Mouse (Mus musculus) right cerebral cortex, postnatal 4 days (tissue): Measurements from ENCODE around the gene Clcf1.

Source experiments
- DNase-seq: peaks from one replicate; pipeline ENCODE4 v3.0.0-alpha.2; 2022

The Clcf1 gene

DNA sequence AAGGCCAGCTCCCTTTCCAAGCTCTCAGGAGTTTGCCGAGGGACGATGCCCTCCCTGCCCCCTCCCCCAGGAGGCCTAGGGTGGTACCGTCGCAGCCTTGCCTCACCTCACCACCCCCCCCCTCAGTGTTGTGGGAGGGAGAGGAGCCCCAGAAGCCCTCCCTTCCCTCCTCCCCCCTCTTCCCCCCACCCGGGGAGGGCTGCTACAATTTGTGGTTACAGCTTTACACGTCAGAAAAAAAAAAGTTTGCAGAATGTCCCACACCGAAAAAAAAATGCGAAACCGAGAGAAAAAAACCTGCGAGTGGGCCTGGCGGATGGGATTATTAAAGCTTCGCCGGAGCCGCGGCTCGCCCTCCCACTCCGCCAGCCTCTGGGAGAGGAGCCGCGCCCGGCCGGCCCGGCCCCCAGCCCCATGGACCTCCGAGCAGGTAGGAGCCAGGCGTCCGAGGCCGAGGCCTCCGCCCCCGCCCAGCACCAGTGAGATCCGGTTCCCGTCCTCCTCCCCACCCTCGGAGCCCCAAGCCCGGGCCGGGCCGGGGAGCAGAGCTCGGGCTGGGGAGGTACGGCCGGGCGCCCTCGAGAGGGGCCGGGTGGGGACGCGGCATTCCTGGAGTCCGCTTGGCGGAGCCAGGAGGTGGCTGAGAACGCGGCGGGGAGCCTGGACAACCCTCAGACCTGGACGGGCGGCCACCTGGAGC lies at the start of gene Clcf1, which contains the start of gene AC109138.7:
TSS of gene Clcf1 (plus strand) at position 168 of the 700 bp plus-strand sequence.
TSS of gene AC109138.7 (plus strand) at position 287 of the 700 bp plus-strand sequence.
- DNase-seq, result no peak

DNA sequence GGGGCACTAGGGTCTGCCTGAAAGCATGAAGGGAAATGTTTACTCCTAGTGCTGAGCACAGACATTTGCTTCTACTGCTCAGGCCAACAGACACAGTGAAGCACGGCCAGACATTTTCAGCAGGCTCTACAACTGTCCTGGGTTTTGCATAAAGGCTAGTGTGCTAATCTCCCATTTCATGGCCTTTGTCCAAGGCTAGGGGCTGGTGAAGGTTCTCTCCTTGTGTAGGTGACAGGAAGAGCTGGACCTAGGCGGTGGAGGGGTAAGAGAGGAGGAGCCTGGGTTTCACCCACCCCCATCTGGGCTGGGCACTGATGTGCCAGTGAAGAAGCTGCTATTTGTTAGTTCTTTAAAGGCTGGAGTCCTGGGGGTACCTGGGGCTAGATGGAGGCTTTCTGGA lies 49.3 kb upstream of the Clcf1 start:
- DNase-seq, result no peak

DNA sequence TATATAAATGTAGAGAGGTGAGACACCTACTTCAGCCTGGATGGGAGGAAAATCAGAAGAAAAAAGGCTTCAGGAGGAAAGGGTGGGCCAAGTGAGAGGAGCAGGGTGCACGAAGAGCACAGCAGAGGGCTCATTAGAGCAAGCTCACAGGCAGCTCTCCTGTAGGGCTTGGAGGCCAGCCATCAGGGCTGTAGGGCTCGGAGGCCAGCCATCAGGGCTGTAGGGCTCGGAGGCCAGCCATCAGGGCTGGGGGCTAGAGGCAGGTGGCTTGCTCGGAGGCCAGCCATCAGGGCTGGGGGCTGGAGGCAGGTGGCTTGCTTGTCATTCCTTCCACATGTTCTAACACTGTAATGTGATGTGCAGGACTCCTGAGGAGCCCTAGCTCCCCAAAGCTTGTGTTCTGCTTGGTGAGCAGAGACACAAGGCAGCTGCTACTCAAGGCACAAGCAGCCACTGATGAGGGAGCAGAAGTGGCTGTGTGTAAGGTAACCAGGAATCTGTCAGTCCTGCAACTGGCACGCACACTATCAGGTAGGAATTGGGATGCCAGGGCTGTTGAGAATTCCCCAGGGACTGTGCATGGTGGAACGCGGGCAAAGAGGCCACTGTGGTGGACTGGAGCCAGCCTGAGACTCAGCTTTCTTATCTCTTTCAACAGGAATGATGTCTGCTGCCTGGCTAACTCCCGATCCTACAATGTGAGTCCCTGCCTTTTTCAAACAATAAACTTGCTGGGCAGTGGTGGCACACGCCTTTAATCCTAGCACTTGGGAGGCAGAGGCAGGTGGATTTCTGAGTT lies 47.2 kb upstream of the Clcf1 start:
- no peak for DNase-seq

DNA sequence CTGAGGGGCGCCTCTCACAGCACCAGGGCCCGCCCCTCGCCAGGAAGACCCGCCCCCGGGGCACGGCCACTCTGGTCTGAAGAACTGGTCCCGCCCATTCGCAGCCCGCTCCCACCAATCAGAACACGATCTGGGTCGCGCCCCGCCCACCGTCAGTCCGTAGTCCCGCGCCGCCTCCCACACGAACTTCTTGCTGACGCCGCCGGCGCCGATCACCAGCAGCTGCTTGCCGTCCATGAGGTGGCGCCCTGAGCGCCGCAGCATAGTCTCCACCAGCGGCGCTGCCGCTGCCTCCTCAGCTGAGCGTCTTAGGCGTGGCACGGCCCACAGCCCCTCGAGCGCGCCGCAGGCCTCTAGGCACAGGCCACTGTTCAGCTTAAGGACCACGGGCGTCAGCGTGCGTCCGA lies 44.7 kb upstream of the Clcf1 start:
- DNase-seq, result peak; percentile 99

DNA sequence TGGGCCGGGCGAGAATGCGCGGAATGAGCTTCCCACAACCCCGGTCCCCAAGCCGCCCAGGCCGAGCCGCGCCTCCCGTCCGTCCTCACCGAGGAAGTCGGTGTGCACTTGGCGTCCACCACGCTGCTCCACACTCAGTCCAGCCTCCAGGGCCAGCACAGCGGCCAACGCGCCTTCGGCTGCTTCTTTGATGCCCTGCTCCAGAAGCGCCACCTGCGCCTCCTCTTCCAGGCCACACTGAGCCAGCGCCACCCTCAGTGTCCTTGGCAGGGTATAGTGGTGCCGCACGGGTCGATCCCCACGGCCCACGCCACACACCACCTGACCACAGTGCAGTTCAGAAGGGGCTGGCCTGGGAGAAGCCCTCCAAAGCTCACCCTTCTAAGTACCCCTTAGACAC lies 44.2 kb upstream of the Clcf1 start:
- no peak for DNase-seq

DNA sequence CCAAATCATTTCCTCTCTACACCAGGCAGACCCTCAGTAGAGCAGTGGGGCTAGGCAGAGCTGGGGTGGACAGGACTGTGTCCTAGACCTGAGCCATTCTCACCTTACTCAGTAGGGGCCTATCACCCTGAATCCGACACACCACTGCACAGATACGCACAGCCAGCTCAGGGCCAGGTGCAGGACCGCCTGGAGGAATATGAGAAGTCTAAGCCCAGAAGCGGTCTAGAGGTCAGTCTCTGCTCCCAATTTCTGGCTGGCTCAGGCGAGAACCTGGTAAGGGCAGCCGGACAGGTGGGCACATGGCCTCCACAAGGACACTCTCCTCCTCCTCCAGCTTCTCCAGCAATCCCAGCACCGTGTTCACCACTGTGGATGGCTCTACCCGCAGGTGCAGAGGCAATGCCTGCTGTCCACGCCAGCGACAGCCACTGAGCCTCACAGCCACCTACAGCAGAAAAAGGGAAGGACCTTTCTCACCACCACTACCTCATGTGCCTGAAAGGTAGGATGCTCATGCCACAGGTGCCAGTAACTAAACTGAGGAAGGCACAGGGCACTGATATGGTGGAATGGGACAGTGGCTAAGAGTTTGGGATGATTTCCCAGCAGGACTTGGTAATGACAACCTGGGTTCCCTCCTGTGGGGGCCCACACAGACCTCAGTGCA lies 43.2 kb upstream of the Clcf1 start:
- DNase-seq, result no peak

DNA sequence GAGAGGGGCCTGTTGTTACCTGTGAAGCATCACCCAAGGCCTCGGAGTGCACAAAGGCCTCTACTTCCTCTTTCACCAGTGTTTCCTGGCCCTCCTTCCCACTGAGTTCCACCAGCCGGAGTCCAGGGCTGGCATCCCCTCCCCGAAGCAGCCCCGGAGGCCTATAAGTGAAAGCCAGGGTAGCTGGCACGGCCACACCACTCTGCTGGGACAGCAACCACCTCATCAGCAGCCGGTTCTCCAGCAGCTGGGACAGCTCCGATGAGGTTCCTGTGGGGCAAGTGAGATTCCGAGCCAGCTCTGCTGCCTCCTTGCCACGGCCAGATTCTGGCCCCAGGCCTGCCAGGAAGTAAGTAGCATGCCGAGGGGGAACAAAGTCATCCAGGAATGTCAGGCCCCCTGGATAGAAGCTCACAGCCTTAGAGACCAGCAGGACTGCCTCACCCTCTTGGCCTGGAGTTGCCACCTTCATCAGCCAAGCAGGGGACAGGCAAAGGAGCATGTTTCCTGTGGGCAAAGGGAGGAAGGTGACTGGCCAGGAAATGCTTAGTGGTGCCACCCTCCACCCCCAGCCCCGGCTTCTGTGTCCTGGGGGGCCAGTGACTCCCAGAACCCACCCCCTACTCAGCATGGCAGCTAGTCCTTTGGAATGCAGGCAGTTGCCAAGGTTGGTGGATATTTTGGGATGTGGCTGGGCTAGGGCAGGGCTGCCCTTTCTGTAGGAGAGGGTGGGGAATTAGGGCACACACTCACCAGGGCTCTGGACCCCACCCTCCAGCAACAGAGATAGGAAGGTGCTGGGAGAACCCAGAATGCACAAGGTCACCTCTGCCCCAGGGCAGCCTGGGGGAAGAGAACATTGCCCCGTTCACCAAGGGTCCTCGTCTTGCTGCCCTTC lies 42.4 kb upstream of the Clcf1 start:
- DNase-seq, result no peak

DNA sequence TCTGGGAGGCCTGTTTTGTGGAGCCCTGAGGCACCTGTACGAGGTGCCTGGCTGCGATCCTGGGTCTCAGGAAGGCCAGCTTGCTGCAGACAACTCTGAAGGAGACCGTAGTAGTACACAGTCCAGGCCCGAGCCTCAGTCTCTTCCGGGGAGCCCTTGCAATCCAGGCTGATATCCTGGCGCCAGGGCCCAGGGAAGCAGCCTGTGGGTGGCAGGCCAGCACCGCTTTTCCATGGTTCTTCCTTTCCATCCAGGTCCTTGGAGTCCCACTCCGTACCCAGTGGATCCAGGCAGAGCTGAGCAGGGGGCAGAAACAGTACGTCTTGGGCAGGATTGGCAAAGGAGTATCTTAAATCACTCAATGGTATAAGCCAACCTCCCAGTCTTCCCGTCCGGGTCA lies 41.1 kb upstream of the Clcf1 start:
- DNase-seq, result no peak

DNA sequence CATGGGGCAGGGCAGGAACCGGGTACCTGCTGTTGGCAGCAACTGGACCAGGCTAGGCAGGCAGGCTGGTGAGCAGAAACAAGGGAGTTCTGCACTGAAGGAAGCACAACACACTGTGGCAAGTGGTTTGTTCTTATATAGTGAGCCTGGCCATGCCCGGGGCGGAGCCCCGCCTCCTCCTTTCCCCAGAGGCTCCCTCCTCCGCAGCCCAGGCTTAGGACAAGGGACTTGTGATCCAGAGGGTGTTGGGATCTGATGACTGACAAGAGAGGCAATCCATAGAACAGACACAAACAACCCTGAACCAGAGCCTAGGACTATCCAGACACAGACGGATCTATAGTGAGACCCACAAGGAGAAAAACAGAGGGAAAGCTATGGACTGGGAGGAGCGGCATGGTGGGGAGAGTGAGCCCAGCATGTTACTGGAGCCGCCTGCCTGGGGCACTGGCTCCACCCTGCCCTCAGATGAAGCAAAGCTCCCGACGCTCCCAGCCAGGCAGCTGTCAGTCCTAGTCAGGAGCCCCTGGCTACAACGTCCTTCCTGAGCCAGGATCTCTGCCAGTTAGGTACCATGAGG lies 38.6 kb upstream of the Clcf1 start, which contains the start of gene Carns1:
TSS of gene Carns1 (minus strand) at position 112 of the 580 bp plus-strand sequence.
- DNase-seq, result no peak

DNA sequence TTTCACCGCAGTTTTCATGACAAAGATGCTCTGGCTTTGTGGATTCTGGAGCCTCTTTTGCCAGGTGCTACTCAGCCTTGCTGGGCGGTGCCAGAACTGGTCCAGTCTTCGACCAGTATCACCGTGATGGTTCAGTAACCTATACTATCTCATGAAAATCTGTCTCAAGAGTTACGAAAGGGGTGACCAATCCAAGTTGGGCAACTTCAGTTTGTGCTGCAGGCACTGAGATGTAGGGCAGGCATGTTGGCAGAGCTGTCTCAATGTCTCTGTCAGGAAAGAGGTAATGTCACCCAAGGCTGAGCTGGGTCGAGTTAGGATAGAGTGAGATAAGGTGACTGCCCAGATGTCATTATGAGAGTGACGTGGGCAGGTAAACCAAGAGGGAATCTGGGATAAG lies 33.6 kb upstream of the Clcf1 start:
- DNase-seq, result no peak

DNA sequence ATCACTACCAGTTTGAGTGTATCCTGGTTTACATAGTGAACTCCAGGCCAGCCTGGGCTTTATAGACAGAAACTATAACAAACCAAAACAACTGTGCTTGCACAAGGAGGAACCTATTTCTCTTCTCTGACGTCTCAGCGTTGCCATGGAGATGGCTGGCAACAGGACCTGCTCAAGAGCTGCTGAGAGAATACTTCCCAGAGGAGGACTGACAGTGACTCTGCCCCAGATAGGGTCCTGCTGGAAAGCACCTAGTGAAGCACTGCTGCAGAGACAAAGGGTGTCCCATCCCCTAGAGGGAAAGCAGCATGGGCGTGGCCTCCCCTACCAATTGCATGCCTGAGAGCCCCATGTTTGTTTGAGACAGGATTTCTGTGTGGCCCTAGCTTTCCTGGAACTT lies 32.1 kb upstream of the Clcf1 start:
- peak; percentile 70 for DNase-seq

DNA sequence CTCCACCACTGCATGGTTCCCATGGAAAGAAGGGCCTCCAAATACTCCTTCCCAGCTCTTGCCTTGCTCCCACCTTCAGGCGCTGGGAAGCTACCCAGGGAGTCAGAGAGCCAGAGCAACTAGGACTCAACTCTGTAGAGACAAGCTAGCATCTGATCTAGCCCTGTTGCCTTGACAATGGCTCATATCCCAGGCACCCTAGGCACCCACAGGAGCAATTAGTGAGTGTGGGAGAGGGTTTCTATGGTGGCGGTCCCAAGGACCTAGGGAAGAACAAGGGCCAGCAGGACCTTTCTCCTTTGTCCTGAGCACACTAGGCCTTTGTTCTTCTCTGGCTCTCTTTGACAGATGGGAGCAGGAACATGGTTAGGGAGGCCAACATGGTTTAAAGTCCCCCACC lies 30.3 kb upstream of the Clcf1 start:
- no peak for DNase-seq

DNA sequence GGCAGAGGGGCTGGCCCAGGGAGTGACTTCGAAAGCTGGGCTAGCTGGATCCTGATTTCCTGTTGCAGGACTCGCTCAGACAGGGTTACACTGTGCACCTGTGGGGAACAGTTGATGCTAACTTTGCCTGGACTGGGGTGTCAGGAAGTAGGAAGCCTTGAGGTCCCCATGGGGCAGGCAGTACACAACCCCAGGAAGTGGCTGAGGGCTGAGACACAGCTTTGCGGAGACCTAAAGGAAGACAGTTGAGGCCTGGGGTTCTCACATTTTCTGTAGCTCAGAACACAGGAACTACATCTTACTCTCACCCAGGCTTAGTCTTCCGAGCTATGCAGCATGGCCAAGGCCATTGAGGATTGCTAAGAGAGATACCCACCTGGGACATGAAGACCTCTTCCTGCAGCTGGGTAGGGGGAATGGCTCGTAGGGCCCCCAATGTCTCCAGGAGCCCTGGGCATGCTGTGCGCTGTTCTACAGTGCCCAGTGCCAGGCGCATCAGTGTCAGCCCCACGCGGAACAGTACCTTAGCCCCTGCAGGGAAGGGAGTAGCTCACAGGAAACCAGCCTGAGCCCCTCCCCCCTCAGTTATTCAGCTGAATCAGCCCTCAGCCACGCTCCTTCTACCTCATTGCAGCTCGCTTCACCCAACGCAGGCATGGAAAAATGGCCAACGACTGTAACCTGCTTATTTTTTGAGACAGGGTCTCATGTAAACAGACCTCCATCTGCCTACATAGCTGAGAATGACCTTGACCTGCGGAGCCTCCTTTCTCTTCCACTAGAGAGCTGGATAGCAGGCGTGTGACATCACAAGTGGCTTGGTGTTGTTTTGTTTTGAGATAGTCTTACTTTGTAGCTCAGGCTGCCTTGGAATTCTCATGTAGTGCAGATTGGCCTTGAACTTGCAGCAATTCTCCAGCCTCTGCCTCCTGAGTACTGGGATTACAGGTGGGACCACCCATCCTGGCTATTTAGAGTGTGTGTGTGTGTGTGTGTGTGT lies 28.8 kb upstream of the Clcf1 start:
- DNase-seq, result no peak

DNA sequence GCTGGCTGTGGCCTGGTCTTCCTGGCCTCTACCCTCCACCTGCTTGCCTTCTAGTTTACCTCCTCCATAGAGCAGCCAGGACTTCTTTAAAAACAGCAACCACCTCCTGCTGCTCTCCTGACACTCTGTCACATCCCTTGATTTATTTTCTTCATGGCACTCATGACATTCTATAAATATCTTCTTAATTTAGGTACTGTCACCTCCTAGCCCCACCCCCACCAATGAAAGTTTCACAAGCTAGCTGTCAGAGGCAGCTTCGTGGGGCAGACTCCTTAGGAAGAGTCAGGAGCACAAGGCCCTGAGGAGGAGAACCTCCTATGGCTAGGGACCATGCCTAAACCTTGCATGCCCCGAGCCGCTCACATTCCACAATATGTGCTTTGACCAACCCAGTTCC lies 26.7 kb upstream of the Clcf1 start:
- DNase-seq, result no peak

DNA sequence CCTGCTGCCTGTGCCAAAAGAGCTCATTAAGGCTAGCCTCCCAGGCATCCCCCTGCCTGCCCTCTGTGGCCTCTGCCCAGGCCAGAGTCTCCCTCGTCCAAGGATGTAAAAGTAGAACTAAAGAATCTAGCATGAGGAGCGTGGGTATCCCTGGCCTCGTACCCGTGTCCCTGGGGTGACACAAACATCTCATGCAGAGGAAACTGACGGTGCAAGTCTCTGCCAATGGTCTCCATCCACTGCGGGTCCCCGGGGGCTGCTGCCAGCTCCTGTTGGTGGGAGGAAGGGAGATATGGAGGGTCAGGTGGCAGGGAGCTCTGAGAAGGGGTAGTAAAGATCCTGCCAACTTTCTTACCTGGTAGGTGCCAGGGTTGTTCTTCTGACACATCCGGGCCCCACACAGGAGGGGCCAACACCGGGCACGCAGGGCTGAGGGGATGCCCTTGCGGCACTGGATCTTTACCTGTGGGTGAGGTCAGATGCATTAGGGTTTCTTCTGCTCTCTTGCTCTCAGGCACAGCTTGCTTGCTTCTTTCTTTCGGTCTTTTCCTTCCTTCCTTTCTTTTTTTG lies 24.9 kb upstream of the Clcf1 start:
- no peak for DNase-seq

DNA sequence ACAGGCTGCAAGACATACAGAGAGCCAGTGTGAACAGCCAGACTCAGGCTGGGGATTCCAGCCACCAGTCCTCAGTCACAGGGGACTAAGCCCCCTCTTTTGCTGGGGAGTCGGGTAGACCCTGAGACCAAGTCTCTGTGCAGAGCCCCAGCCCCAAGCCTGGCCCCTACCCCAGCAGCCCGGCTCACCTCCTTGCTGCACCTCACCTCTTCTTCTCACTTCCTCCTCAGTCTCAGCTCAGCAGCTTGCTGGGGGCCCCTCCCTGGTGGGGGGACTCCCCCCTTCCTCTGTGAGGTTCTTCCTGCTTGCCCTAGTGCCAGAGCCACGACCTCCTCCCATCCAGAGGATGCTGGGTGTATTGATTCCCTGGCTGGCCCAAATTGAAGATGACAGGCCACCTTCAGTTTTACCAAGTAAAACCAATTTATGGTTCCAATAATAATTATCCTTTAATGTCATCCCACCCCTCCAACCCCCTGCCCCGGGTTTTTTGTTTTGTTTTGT lies 23.2 kb upstream of the Clcf1 start, which contains the start of gene Tbc1d10c:
TSS of gene Tbc1d10c (minus strand) at position 454 of the 504 bp plus-strand sequence.
- no peak for DNase-seq

DNA sequence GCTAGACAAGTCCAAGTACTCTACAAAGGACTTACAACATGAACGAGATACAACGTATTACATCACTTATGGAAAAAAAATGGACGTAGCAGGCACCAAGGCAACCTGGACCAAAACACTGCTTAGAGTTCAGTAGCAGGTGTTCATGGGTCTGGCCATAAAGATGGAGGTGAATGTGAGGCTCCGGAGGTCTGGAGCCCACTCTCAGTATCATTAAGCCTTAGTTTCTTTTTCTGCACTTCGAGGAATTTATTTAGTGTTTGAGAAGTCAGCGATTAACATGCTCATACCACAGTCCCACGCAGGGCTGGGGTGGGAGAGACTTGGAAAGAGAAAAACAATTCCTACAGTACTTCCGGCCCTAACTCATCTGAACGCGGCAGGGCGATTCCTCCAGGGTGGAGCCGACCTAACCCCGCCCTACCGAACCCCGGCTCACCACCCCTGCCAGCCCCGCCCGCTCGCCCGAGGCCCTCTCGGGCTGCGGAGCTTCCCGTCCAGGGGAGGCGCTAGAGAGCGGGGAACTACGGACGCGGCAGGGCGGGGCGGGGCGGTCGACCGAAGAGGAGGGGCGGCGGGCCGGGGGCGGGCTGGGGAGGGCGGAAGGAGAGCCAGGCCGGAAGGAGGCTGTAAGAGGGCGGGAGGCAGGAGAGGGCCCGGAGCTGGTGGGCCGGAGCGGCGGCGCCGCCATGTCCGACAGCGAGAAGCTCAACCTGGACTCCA lies 22.3 kb upstream of the Clcf1 start, which contains the start of gene Ppp1ca:
TSS of gene Ppp1ca (plus strand) at position 538 of the 723 bp plus-strand sequence.
- peak; percentile 98 for DNase-seq

DNA sequence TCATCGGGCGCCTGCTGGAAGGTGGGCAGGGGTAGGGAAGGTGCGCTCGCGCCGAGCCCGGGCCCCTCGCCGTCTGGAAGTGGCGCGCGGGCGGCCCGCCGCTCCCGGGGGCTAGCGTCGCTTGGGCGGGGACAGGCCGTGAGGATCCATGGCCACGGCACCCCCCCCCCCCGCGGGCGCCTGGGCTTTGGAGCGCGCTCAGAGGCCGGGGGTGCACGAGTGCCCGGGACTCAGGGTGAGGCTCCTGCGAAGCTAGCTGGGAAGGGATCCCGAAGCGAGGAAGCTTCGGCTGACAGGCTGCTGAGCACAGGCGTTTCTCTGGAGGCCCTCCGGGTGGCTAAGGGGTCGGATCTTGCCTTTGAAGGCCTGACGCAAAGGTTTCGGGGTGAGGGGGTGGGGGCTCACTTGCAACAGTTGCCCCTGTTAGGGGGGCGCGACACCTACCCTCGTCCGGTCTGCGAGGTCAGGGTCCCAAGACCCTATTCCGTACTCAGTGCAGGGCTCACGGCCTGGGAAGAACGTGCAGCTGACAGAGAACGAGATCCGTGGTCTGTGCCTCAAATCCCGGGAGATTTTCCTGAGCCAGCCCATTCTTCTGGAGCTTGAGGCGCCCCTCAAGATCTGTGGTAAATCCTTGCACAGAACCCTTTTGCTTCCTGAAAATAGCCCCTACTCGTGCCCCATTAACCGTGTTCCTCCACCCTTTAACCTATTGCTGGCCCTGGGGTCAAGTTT lies 21.6 kb upstream of the Clcf1 start:
- no peak for DNase-seq

DNA sequence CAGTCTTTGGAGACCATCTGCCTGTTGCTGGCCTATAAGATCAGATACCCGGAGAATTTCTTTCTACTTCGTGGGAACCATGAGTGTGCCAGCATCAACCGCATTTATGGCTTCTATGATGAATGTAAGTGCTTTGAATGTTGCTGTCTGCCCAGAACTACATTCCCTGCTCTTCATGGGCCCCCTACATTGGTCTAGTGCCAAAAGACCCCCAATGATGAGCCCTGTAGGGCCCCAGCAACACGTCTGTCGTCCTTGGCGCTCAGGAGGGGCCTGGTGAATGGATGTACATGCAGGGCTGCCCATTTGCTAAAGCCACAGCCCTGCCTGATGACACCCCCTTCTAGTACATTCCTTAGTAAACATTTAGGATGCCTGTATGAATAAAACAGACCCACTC lies 20.9 kb upstream of the Clcf1 start:
- no peak for DNase-seq
